Mouse (Mus musculus): ENCODE measurements at regions not wholly inside any gene's neighbourhood (a gene's known extent, or its start where the extent isn't known, plus 50 kb on each side); places are given as distances from the start of the nearest gene placed in this dataset.

GRCm38 (mm10) chr12:39731177-39731576, 306.6 kb downstream of the Arl4a start:
- no peak for DNase-seq (ENCODE audit: low read depth, low spot score)

- no peak for DNase-seq (ENCODE audit: low read depth, low spot score)
Observed at GRCm38 (mm10) chr12:39729255-39729654, 308.6 kb downstream of the Arl4a start.

- no peak for DNase-seq (ENCODE audit: low read depth, low spot score)
Observed at GRCm38 (mm10) chr12:39724172-39724571, 313.7 kb downstream of the Arl4a start.

- DNase-seq (ENCODE audit: low read depth, low spot score) = peak; percentile 39
Observed at GRCm38 (mm10) chr12:39715120-39715519, 322.7 kb downstream of the Arl4a start.

GRCm38 (mm10) chr12:39714169-39714794, 323.5 kb downstream of the Arl4a start:
- no peak for DNase-seq (ENCODE audit: low read depth, low spot score)

- DNase-seq (ENCODE audit: low read depth, low spot score) = no peak
Observed at GRCm38 (mm10) chr12:39711807-39712206, 326.0 kb downstream of the Arl4a start.

- no peak for DNase-seq (ENCODE audit: low read depth, low spot score)
Observed at GRCm38 (mm10) chr12:39709850-39710249, 328.0 kb downstream of the Arl4a start.

- DNase-seq (ENCODE audit: low read depth, low spot score) = no peak
Observed at GRCm38 (mm10) chr12:39697182-39697581, 340.6 kb downstream of the Arl4a start.

- no peak for DNase-seq (ENCODE audit: low read depth, low spot score)
Observed at GRCm38 (mm10) chr12:39695322-39695721, 342.5 kb downstream of the Arl4a start.

- no peak for DNase-seq (ENCODE audit: low read depth, low spot score)
Observed at GRCm38 (mm10) chr12:39692043-39692442, 345.8 kb downstream of the Arl4a start.

GRCm38 (mm10) chr12:39685399-39685798, 352.4 kb downstream of the Arl4a start:
- peak; percentile 34 for DNase-seq (ENCODE audit: low read depth, low spot score)

- no peak for DNase-seq (ENCODE audit: low read depth, low spot score)
Observed at GRCm38 (mm10) chr12:39682121-39682520, 355.7 kb downstream of the Arl4a start.

- no peak for DNase-seq (ENCODE audit: low read depth, low spot score)
Observed at GRCm38 (mm10) chr12:39675608-39676007, 362.2 kb downstream of the Arl4a start.

GRCm38 (mm10) chr12:39667701-39668100, 370.1 kb downstream of the Arl4a start:
- DNase-seq (ENCODE audit: low read depth, low spot score) = no peak

- DNase-seq (ENCODE audit: low read depth, low spot score) = peak; percentile 30
Observed at GRCm38 (mm10) chr12:39665448-39665847, 372.4 kb downstream of the Arl4a start.

- DNase-seq (ENCODE audit: low read depth, low spot score) = no peak
Observed at GRCm38 (mm10) chr12:39660420-39660819, 377.4 kb downstream of the Arl4a start.

GRCm38 (mm10) chr12:39656606-39657005, 381.2 kb downstream of the Arl4a start:
- no peak for DNase-seq (ENCODE audit: low read depth, low spot score)

GRCm38 (mm10) chr12:39648952-39649351, 388.9 kb downstream of the Arl4a start:
- no peak for DNase-seq (ENCODE audit: low read depth, low spot score)

- no peak for DNase-seq (ENCODE audit: low read depth, low spot score)
Observed at GRCm38 (mm10) chr12:39646556-39646955, 391.3 kb downstream of the Arl4a start.

- DNase-seq (ENCODE audit: low read depth, low spot score) = no peak
Observed at GRCm38 (mm10) chr12:39645581-39645980, 392.2 kb downstream of the Arl4a start.

GRCm38 (mm10) chr12:39639246-39639645, 398.6 kb downstream of the Arl4a start:
- DNase-seq (ENCODE audit: low read depth, low spot score) = no peak

- no peak for DNase-seq (ENCODE audit: low read depth, low spot score)
Observed at GRCm38 (mm10) chr12:39634337-39634736, 403.5 kb downstream of the Arl4a start.

- DNase-seq (ENCODE audit: low read depth, low spot score) = no peak
Observed at GRCm38 (mm10) chr12:39621266-39621665, 416.6 kb downstream of the Arl4a start.

- DNase-seq (ENCODE audit: low read depth, low spot score) = no peak
Observed at GRCm38 (mm10) chr12:39605289-39605688, 432.5 kb downstream of the Arl4a start.
